Mouse (Mus musculus) hindbrain, postnatal 0 days (tissue): ENCODE measurements at regions not wholly inside any gene's neighbourhood (a gene's known extent, or its start where the extent isn't known, plus 50 kb on each side); places are given as distances from the start of the nearest gene placed in this dataset.

Source experiments
- ATAC-seq: fragments of 200-750 bp; cut with Nextera tagmentation; 2 replicates; pipeline ENCODE4 v1.8.0; 2017; ENCODE audit warnings: mild to moderate bottlenecking, moderate TSS enrichment, moderate library complexity
- DNase-seq: peaks from one replicate; pipeline ENCODE4 v3.0.0-alpha.2; 2015; ENCODE audit warnings: low spot score
- H3K27ac ChIP-seq: fragments of 300-500 bp; sonication (generic); 2 replicates; pipeline ENCODE4 v1.5.1; 2014; ENCODE audit warnings: mild to moderate bottlenecking
- H3K27me3 ChIP-seq: fragments of 300-500 bp; sonication (generic); 2 replicates; pipeline ENCODE4 v1.6.1; 2014; ENCODE audit warnings: low read length, mixed read lengths; ENCODE audit not compliant: insufficient read depth
- H3K36me3 ChIP-seq: fragments of 300-500 bp; sonication (generic); 2 replicates; pipeline ENCODE4 v1.6.1; 2014; ENCODE audit warnings: low read length, mixed read lengths; ENCODE audit not compliant: insufficient read depth
- H3K4me1 ChIP-seq: fragments of 300-500 bp; sonication (generic); 2 replicates; pipeline ENCODE4 v1.6.1; 2014; ENCODE audit warnings: antibody characterized with exemption, low read length, mixed read lengths; ENCODE audit not compliant: insufficient read depth
- H3K4me2 ChIP-seq: fragments of 300-500 bp; sonication (generic); 2 replicates; pipeline ENCODE4 v1.6.1; 2014; ENCODE audit warnings: low read depth, mild to moderate bottlenecking, low read length, moderate library complexity, mixed read lengths
- H3K4me3 ChIP-seq: fragments of 300-500 bp; sonication (generic); 2 replicates; pipeline ENCODE4 v1.5.1; 2014; ENCODE audit warnings: low read length
- H3K9ac ChIP-seq: fragments of 300-500 bp; sonication (generic); replicated peaks from 2 replicates; pipeline ENCODE4 v1.6.1; 2014; ENCODE audit warnings: mild to moderate bottlenecking, low read length, moderate library complexity, mixed read lengths
- H3K9me3 ChIP-seq: fragments of 300-500 bp; sonication (generic); 2 replicates; pipeline ENCODE4 v1.6.1; 2016; ENCODE audit warnings: low read length, mixed read lengths
- CTCF ChIP-seq: IDR thresholded peaks from 2 replicates; pipeline ENCODE4 v1.5.1; 2016; ENCODE audit warnings: antibody characterized with exemption, control low read depth, low read depth
- WGBS: fragments of 180-500 bp; shearing (Covaris S2); extraction: QIAGEN DNeasy Blood & Tissue Kit; methylation state at CpG from one replicate; pipeline ENCODE4 v1.1.7; 2014; 5-methylcytosine and 5-hydroxymethylcytosine counted together

DNA sequence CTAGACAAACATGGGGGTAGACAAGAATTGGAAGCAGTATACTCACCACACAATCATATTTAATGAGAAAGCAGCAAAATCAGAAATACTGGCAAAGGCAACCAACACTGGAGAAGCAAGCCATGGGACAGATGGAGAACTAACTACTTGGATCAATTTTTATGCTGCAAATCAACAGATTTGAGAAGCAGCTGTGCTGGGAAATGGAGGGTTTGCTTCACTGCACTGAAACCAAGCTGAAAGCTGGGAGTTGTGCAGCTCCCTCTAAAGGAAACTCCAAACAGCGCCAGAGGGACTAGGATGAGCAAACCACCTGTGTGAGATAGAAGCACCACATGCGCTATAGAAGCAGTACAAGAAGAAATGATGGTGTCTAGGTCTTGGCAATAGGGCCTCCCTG, 1246.0 kb downstream of the Lrfn5 start:
- WGBS = 71% methylated on average over 2 of the region's 2 CpGs
- no peak for TF ChIP-seq CTCF
- Histone ChIP-seq H3K27ac (no peak overlapping the region), H3K36me3 (no peaks in the 10 kb centered on the region), H3K9me3 (no peaks in the 10 kb centered on the region), H3K9ac (no peak overlapping the region), H3K4me1 (no peaks in the 10 kb centered on the region), H3K4me3 (no peak overlapping the region), H3K4me2 (no peak overlapping the region), H3K27me3 (no peaks in the 10 kb centered on the region)
- DNase-seq (peak; percentile 59), ATAC-seq (peak; percentile 63)

DNA sequence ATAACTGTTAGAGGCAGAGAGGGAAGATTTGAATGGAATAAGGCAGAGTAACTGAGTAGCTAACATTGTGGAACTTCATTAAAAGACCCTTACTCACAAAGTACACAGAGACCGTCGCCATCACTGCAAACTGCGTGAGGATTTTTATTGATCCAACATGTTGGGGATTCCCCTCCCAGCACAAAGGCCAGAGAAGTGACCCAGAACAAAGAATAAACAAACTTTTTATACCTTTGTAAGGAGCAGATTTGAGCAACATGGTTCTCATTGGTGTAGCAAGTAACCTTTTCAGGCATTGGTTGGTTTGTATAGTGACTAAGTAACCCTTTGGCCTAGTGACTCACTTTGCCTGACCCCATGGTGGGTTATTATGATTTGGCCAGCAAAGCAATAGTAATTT, 1246.9 kb downstream of the Lrfn5 start:
- Histone ChIP-seq H3K9ac (no peak overlapping the region), H3K27me3 (no peaks in the 10 kb centered on the region), H3K9me3 (no peaks in the 10 kb centered on the region), H3K4me3 (no peak overlapping the region), H3K27ac (no peak overlapping the region), H3K4me1 (no peaks in the 10 kb centered on the region), H3K36me3 (no peaks in the 10 kb centered on the region), H3K4me2 (no peak overlapping the region)
- ATAC-seq = no peak
- no peak for TF ChIP-seq CTCF
- WGBS = 93% methylated on average over 3 of the region's 3 CpGs
- DNase-seq = no peak

DNA sequence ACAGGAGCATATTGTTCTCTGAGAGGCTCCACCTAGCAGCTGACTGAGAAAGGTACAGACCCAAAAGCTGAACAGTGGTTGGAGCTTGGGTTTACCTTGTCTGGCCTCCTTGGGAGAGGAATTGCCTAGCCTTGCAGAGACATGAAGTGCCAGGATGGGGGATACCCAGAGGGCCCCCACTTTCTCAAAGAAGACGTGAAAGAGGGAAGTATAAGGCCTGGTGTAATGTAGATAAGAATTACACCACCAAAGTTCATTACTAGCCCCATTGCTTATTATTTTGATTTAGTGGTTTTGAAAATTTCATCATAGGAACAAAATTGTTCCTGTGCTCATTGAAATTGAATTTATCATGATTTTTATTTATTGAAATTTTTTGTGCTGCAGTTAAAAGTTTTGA, 1253.0 kb downstream of the Lrfn5 start:
- Histone ChIP-seq H3K27me3 (no peaks in the 10 kb centered on the region), H3K4me2 (no peak overlapping the region), H3K27ac (no peak overlapping the region), H3K9me3 (no peaks in the 10 kb centered on the region), H3K4me3 (no peak overlapping the region), H3K36me3 (no peaks in the 10 kb centered on the region), H3K4me1 (no peaks in the 10 kb centered on the region), H3K9ac (no peak overlapping the region)
- WGBS = 63% methylated on average over 1 of the region's 1 CpGs
- TF ChIP-seq CTCF = no peak
- DNase-seq (no peak), ATAC-seq (no peak)

DNA sequence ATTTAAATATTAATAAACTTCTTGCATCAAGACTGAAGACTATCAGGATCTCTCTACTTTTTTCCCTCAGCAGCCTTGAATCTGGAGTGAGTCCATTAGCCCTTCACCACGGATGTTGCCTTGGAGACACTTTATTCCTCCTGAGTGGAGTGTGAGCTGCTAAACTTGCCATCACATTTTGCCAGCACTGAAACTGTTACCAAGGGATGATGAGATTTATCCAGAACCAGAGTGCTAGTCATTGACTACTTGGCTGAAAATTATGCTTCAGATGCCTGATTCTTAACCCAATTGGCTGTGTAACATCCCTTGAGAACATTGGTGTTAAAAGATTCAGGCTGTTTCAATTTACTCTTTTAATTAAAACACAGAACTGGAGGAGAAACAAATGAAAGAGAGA, 1289.8 kb downstream of the Lrfn5 start:
- no peak overlapping the region for H3K27ac ChIP-seq
- H3K9me3 ChIP-seq = 0 out of 2 replicates have a peak, but pooled peaks cover under 1% of the 10 kb centered on the region
- no peaks in the 10 kb centered on the region for H3K27me3 ChIP-seq
- no peak overlapping the region for H3K4me3 ChIP-seq
- H3K4me1 ChIP-seq = no peaks in the 10 kb centered on the region
- DNase-seq (peak; percentile 56), ATAC-seq (0 out of 2 replicates have a peak, but pooled peaks have one; percentile 38)
- H3K4me2 ChIP-seq = no peak overlapping the region
- WGBS = 54% methylated on average over 1 of the region's 1 CpGs
- TF ChIP-seq CTCF = no peak
- no peak overlapping the region for H3K9ac ChIP-seq
- no peaks in the 10 kb centered on the region for H3K36me3 ChIP-seq
